Mouse (Mus musculus) gastrocnemius, postnatal 10 days (tissue): ENCODE data around the gene Fgfbp1. TPM values are rescaled to one million over a fixed set of nuclear protein-coding genes. Genes with fewer than 3 reads are reported as not detected.

Experiments
- total RNA-seq, 2 experiments: library from RNA; stranded (reverse); gene quantifications; 2 replicates each; pipeline ENCODE4 v1.2.3; 2021

Fgfbp1 gene
- total RNA-seq, 2 experiments from 2014 or later: not detected

Other genes with a start within 250 kb of the Fgfbp1 start
- gene Bst1, start 162.9 kb downstream of the Fgfbp1 start, total RNA-seq: under 1 TPM; 0.26 to 0.47 TPM
- 10 to 100 TPM; 27.7 to 32.5 TPM for gene Fbxl5, start 160.1 kb downstream of the Fgfbp1 start, total RNA-seq
- gene Cd38, start 113.2 kb downstream of the Fgfbp1 start, total RNA-seq: 1 to 10 TPM; 5.6 to 7.6 TPM
- gene Gm7879, start 68.6 kb downstream of the Fgfbp1 start, total RNA-seq: 10 to 100 TPM in 1 of 2 experiments, 1 to 10 TPM in 1; 8.6 to 11.1 TPM
- gene Prom1, start 120.3 kb upstream of the Fgfbp1 start, total RNA-seq: 10 to 100 TPM; 12.7 to 16.0 TPM
- 10 to 100 TPM; 31.7 to 33.1 TPM for gene Tapt1, start 244.8 kb upstream of the Fgfbp1 start, total RNA-seq